Mouse (Mus musculus) left cerebral cortex, postnatal 36 days (tissue): ENCODE measurements around the gene Ppp1r36. TPM values are rescaled to one million over a fixed set of nuclear protein-coding genes. Genes with fewer than 3 reads are reported as not detected.

Experiments
- DNase-seq, 2 experiments: peaks; one replicate each; pipeline ENCODE4 v3.0.0; 2021 to 2022; ENCODE audit warnings: low spot score in 2 of 2, mixed read lengths in 1 of 2
- intact Hi-C: fragments of 180-260 bp; cut with DNase I; formaldehyde crosslinking; loops from one replicate; pipeline ENCODE4 v1.15.1; 2025
- total RNA-seq, 2 experiments: library from RNA; stranded (reverse); gene quantifications; 2 replicates each; pipeline ENCODE4 v1.2.3; 2021

Gene Ppp1r36
- 1 to 10 TPM; 1.2 to 1.3 TPM for total RNA-seq

DNA sequence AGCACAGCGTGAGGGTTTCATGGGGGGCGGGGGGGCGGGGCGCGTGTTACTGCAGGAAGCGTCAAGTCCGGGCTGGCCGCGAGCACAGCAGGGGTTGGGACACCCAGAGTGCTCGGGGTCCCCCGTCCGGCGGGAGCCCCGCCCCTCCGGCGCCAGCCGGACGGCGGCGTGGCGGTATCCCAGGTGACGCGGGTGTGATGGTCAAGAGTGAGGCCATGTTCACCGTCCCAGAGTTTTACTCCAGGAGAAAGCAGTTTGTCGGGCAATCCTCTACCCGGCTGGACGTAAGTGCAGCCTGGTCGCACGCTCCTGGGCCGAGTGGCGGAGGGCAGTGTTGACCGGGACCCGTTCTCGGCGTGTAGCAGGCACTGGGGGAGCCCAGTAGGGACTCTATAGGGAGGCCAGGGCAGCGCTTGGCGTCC, at the start of gene Ppp1r36:
TSS of gene Ppp1r36 (plus strand) at position 106 of the 422 bp plus-strand sequence.
- intact Hi-C loops = no loop called here
- DNase-seq = no peak

- intact Hi-C loops = loop anchor here (2.0 to 10.0 kb wide), 2 partner anchors 97 to 347 kb away; partner anchors contain the start of gene Sptb
- DNase-seq = no peak
Measured at GRCm38 (mm10) chr12:76368201-76368789, 49.0 kb upstream of the Ppp1r36 start.

DNA sequence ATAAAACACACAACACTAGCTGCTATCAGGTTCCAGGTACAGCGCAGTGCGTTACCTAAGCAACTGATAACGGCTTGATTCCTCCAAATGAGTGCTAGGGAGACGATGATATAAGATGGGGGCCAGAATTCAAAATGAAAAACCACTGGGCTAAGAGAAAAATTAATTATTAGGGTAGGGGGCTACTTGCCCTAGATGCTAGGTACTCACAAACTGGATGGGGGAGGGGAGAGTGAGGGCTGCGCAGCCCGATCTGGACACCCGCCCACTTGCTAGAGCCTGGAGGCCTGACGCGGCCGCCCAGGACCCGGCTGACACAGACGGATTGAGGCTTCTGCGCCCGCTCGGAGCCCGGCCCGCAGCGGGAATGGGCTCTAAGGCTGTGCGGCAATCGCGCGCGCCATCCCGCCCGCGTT, 48.5 kb upstream of the Ppp1r36 start:
- no peak for DNase-seq
- intact Hi-C loops = loop anchor here (2.0 to 10.0 kb wide), 2 partner anchors 96 to 346 kb away; partner anchors contain the start of gene Sptb

GRCm38 (mm10) chr12:76369206-76369977, 47.9 kb upstream of the Ppp1r36 start, which contains the start of gene Zbtb25:
Zbtb25 (minus strand) TSS chr12:76369602.
- intact Hi-C loops = loop anchor here (2.0 to 10.0 kb wide), 2 partner anchors 95 to 345 kb away; partner anchors contain the start of gene Sptb
- DNase-seq = peak; percentile 88 to 97

GRCm38 (mm10) chr12:76369978-76370830, 47.1 kb upstream of the Ppp1r36 start, which contains the start of gene Zbtb1:
Zbtb1 (plus strand) TSS chr12:76370266.
- DNase-seq = peak; percentile 83 to 88
- intact Hi-C loops = loop anchor here (1.0 to 10.0 kb wide), 5 partner anchors 33 to 1855 kb away; partner anchors contain the start of genes Gphn and Sptb

DNA sequence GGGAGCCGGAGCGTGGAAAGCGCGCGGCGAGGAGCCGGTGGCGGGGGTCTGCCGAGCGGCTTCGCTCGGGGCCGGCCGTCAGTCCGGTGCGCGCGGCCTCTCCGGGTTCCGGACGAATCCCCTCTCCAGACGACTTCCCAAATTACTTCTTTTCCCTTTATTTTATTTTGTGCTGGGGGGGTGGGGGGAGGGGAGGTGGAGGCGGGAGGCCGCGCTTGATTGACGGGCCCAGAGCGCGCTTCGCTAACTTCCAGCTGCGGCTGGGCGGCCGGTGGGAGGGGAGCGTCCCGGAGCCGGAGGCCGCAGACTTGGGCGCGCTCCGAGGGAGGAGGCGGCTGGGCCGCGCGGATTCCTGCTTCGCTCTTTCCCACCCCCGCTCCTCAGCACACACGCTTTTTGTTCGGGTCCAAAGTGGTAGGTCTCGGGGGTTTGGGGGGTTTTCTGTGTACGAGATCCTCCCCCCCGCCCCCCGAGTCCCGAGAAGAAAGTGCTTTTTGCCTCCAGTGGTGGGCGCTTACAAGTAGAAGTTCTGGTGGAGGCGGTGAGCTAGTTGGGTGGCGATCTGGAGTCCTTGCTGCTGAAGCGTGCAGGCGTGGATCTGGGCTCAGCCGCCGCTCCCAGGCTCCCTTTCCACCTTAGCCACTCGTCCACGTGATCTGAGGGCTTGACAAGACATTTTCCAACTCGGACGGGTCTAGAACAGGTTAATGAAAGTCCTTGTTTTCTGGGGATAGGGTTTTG, 46.3 kb upstream of the Ppp1r36 start:
- peak; percentile 66 to 79 for DNase-seq
- intact Hi-C loops = loop anchor here (1.0 to 10.0 kb wide), 3 partner anchors 32 to 1854 kb away; partner anchors contain the start of gene Gphn

GRCm38 (mm10) chr12:76372046-76372445, 45.3 kb upstream of the Ppp1r36 start:
- no peak for DNase-seq
- intact Hi-C loops = loop anchor here (10.0 kb wide), 2 partner anchors 223 to 1853 kb away; partner anchors contain the start of gene Gphn

DNA sequence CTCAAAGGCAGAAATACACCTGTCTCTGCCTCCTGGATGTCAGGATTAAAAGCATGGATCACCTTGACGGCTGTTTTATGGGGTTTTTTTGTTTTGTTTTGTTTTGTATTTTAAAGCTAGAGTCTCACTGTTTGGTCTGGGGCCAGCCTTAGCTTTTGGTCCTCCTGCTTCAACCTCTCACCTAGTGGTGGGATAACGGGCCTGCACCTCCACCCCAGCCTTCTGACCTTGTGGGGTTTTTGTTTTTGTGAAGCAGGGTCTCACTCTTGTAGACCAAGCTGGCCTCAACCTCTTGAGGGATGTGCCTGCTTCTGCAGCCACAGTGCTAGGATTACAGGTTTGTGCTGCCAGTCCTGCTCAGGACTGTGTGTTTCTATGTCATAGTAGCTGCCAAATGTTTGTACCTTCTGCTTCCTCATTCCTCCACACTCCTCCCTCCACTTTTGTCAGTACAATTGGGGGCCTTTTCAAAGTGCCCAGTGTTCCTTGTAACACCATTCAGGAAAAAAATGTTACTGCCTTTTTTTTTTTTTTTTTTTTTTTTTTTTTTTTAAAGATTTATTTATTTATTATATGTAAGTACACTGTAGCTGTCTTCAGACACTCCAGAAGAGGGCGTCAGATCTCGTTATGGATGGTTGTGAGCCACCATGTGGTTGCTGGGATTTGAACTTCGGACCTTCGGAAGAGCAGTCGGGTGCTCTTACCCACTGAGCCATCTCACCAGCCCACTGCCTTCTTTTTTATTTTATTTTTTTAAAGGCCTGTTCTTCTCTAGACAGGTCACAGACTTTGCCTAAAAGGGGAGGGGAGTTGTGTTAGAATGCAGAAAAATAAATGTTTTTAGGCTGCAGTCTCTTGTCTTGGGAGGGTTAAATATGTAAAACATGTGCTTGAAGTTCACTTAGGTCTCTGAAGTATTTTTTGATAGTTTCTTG, 44.2 kb upstream of the Ppp1r36 start:
- DNase-seq = no peak
- intact Hi-C loops = loop anchor here (10.0 kb wide), 2 partner anchors 222 to 1852 kb away; partner anchors contain the start of gene Gphn

GRCm38 (mm10) chr12:76373991-76374390, 43.3 kb upstream of the Ppp1r36 start:
- no peak for DNase-seq
- intact Hi-C loops = loop anchor here (10.0 kb wide), 2 partner anchors 221 to 1851 kb away; partner anchors contain the start of gene Gphn

DNA sequence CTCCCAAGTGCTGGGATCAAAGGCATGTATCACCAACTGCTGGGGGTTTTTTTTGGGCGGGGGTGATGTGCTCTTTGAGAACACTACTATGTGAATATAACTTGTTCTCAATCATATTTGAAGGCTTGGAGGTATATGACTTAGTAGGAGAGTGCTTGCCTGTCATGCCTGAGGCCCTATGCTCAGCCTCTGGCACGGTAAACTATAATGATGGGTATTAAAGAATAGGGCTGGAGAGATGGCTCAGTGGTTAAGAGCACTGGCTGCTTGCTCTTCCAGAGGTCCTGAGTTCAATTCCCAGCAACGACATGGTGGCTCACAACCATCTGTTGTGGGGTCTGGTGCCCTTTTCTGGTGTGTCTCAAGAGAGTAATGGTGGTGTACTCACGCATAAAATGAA, 42.4 kb upstream of the Ppp1r36 start:
- intact Hi-C loops = loop anchor here (10.0 kb wide), 2 partner anchors 220 to 1850 kb away; partner anchors contain the start of gene Gphn
- DNase-seq = no peak

- DNase-seq = no peak
- intact Hi-C loops = loop anchor here (10.0 kb wide), 2 partner anchors 219 to 1849 kb away; partner anchors contain the start of gene Gphn
Measured at GRCm38 (mm10) chr12:76375506-76375905, 41.8 kb upstream of the Ppp1r36 start.

DNA sequence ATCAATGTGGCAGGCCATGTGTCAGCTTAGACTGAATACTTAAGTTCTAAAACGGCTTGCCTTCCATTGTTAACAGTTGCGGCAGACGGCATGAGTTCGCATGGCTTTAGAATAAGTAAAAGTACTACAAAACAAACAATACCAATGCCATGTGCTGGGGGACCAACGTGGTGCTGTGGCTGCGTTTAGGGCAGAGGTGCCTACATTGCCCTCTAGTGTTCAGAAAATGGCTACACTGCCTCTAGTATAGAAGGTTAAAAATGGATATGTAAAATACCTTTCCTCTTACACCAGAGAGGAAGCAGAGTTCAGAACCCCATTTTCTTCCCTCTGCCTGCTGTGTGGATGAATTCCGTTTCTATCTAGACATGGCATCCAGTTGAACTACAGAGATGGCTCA, 40.7 kb upstream of the Ppp1r36 start:
- intact Hi-C loops = loop anchor here (10.0 kb wide), 2 partner anchors 218 to 1848 kb away; partner anchors contain the start of gene Gphn
- DNase-seq = no peak

DNA sequence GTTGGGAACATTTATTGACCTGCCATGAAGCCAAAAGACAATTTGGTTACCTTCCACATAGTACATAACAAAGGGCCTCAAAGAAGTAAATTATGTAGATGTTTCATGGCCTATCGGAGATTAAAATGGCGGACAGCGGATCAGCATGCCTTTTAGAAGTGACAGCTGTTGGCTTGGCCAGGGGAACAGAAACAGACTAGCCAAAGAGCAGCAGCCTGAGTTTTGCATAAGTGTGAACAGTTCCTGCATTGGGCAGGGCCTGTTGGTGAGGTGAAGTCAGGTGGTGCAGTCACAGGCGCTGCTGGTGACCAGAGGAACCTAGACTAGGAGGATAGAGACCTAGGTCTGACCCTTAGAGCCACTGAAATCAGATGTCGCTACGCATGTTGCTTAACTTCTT, 40.3 kb upstream of the Ppp1r36 start:
- no peak for DNase-seq
- intact Hi-C loops = loop anchor here (10.0 kb wide), 2 partner anchors 218 to 1848 kb away; partner anchors contain the start of gene Gphn

DNA sequence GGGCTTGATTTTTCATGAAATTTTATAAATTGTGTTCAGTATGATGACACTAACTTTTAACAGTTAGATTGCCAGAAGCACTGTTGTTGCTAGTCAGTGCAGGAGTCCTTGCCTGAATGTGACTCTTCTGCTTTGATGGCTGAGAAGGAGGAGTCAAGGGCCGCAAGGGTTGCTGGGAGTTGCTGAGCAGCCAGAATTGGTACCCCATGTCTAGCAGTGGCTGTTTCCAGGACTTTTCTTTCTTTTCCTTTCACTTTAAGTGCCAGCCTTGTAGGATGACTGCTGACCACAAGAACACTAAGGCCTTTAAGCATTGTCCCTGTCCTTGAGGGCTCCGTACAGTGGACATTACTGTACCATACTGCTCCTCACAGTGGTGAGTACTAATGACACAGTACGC, 39.6 kb upstream of the Ppp1r36 start:
- intact Hi-C loops = loop anchor here (10.0 kb wide), 2 partner anchors 217 to 1847 kb away; partner anchors contain the start of gene Gphn
- DNase-seq = no peak

GRCm38 (mm10) chr12:76378556-76378955, 38.8 kb upstream of the Ppp1r36 start:
- intact Hi-C loops = loop anchor here (10.0 kb wide), 2 partner anchors 216 to 1846 kb away; partner anchors contain the start of gene Gphn
- no peak for DNase-seq

DNA sequence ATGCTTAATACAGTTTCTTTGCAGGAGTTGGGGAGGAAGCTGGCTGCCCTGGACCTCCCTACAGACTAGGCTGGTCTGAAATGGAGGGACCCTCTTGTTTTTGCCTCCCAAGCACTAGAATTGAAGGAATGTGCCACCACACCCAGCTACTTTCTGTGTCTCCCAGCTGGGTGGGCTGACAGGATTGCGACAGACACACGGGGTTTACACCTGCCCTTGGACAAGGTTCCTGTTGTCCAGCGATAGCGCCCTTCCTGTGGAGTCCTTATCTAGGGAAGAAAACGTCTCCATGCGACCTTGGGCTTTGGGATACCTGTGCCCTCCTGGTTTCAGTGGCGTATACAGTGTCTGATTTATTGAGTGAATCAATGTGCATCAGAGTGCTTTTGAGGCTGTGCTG, 37.2 kb upstream of the Ppp1r36 start:
- no peak for DNase-seq
- intact Hi-C loops = no loop called here

DNA sequence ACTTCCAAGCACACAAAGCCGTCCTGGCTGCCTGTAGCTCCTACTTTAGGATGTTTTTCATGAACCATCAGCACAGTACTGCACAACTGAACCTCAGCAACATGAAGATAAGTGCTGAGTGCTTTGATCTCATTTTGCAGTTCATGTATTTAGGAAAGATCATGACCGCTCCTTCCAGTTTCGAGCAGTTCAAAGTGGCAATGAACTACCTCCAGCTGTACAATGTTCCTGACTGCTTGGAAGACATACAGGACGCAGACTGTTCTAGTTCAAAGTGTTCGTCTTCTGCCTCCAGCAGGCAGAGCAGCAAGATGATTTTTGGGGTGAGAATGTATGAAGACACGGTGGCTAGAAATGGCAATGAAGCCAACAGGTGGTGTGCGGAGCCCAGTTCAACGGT, 32.0 kb upstream of the Ppp1r36 start:
- intact Hi-C loops = no loop called here
- DNase-seq = no peak
